Mouse (Mus musculus): ENCODE measurements around the gene Fam53b. TPM values are rescaled to one million over a fixed set of nuclear protein-coding genes. Genes with fewer than 3 reads are reported as not detected.
A peak's percentile ranks its signal among the peaks of the same experiment; 100 is the strongest.

Gene Fam53b
- polyA plus RNA-seq, 2 experiments: 12.9 to 20.0 TPM

- H3K9ac ChIP-seq (replicated peaks): peak overlapping the region; percentile 94
- H3K36me3 ChIP-seq (replicated peaks; ENCODE audit: control insufficient read depth, insufficient read depth, low read depth): peaks cover 12% of the 10 kb centered on the region
- TF ChIP-seq EP300 (IDR thresholded peaks at IDR 0.05; ENCODE audit: low read depth) (no peak), CTCF (IDR thresholded peaks at IDR 0.05; ENCODE audit: low read depth) (no peak)
- peaks cover 60 to 68% of the 10 kb centered on the region in 2 experiments for H3K4me1 ChIP-seq (replicated peaks; ENCODE audit: control insufficient read depth in 2 of 2, insufficient read depth in 2 of 2, low read length in 1 of 2)
- H3K9me3 ChIP-seq (ENCODE audit: control insufficient read depth, low read length): no peaks in the 10 kb centered on the region
- DNase-seq (ENCODE audit: low read depth in 3 of 3, low spot score in 3 of 3): no peak
- peak overlapping the region; percentile 86 to 87 for H3K4me3 ChIP-seq (ENCODE audit: insufficient read depth in 1 of 2, low read depth in 2 of 2, low read length in 2 of 2)
- 69% methylated on average over 10 of the region's 10 CpGs for WGBS (ENCODE audit: insufficient replicate concordance)
- peak overlapping the region; percentile 73 for H3K4me2 ChIP-seq (ENCODE audit: low read depth)
- H3K27me3 ChIP-seq (ENCODE audit: control insufficient read depth, insufficient read depth, low read length): no peaks in the 10 kb centered on the region
- no peak for ATAC-seq (ENCODE audit: insufficient read depth)
- peak overlapping the region; percentile 99 for H3K27ac ChIP-seq
Measured at GRCm38 (mm10) chr7:132775922-132776321, 37.8 kb downstream of the Fam53b start.

DNA sequence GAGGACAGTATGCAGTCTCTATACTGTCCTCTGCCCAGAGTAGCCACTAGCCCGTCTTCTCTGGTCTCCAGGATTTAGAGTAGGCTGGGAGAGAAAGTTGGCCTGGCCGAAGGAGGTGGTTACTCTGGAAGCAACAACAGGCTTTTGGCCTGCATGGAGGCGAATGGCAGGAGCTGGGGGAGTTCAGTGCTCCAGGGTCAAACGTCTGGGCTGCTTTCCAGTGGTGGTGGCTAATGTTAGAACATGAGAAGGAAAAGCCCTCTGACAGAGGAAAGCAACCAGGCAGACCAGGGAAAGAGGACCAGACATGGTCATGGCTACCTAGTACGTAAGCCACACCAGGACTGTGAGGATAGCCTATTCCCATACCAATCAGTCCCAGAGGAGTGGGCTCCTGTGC lies 38.4 kb downstream of the Fam53b start:
- ATAC-seq (ENCODE audit: insufficient read depth): no peak
- no peak for TF ChIP-seq EP300 (IDR thresholded peaks at IDR 0.05; ENCODE audit: low read depth)
- no peak for TF ChIP-seq CTCF (IDR thresholded peaks at IDR 0.05; ENCODE audit: low read depth)
- Histone ChIP-seq H3K9ac (replicated peaks) (peak overlapping the region; percentile 94), H3K27me3 (ENCODE audit: control insufficient read depth, insufficient read depth, low read length) (no peaks in the 10 kb centered on the region), H3K4me1 (replicated peaks; ENCODE audit: control insufficient read depth in 2 of 2, insufficient read depth in 2 of 2, low read length in 1 of 2) (peaks cover 59 to 69% of the 10 kb centered on the region in 2 experiments), H3K27ac (peak overlapping the region; percentile 99), H3K36me3 (replicated peaks; ENCODE audit: control insufficient read depth, insufficient read depth, low read depth) (peaks cover 18% of the 10 kb centered on the region), H3K4me3 (ENCODE audit: insufficient read depth in 1 of 2, low read depth in 2 of 2, low read length in 2 of 2) (peak overlapping the region; percentile 86 to 87), H3K4me2 (ENCODE audit: low read depth) (peak overlapping the region; percentile 73), H3K9me3 (ENCODE audit: control insufficient read depth, low read length) (no peaks in the 10 kb centered on the region)
- no peak for DNase-seq (ENCODE audit: low read depth in 3 of 3, low spot score in 3 of 3)
- WGBS (ENCODE audit: insufficient replicate concordance): 72% methylated on average over 5 of the region's 5 CpGs

- WGBS (ENCODE audit: insufficient replicate concordance): 66% methylated on average over 7 of the region's 7 CpGs
- peak; percentile 30; the same call in 1 of the 2 replicates for ATAC-seq (ENCODE audit: insufficient read depth)
- TF ChIP-seq EP300 (IDR thresholded peaks at IDR 0.05; ENCODE audit: low read depth): no peak
- TF ChIP-seq CTCF (IDR thresholded peaks at IDR 0.05; ENCODE audit: low read depth): no peak; the same call in 1 of the 2 replicates
- peaks cover 62 to 76% of the 10 kb centered on the region in 2 experiments for H3K4me1 ChIP-seq (replicated peaks; ENCODE audit: control insufficient read depth in 2 of 2, insufficient read depth in 2 of 2, low read length in 1 of 2)
- H3K4me3 ChIP-seq (ENCODE audit: insufficient read depth in 1 of 2, low read depth in 2 of 2, low read length in 2 of 2): peak overlapping the region; percentile 86 to 87
- no peaks in the 10 kb centered on the region for H3K9me3 ChIP-seq (ENCODE audit: control insufficient read depth, low read length)
- no peaks in the 10 kb centered on the region for H3K27me3 ChIP-seq (ENCODE audit: control insufficient read depth, insufficient read depth, low read length)
- H3K36me3 ChIP-seq (replicated peaks; ENCODE audit: control insufficient read depth, insufficient read depth, low read depth): peaks cover 34% of the 10 kb centered on the region
- H3K4me2 ChIP-seq (ENCODE audit: low read depth): peak overlapping the region; percentile 73
- no peak for DNase-seq (ENCODE audit: low read depth in 3 of 3, low spot score in 3 of 3)
- peak overlapping the region; percentile 94 for H3K9ac ChIP-seq (replicated peaks)
- H3K27ac ChIP-seq: peak overlapping the region; percentile 99
Measured at GRCm38 (mm10) chr7:132773011-132773705, 40.5 kb downstream of the Fam53b start.

- peak; percentile 89 for ATAC-seq (ENCODE audit: insufficient read depth)
- peak overlapping the region; percentile 86 to 87 for H3K4me3 ChIP-seq (ENCODE audit: insufficient read depth in 1 of 2, low read depth in 2 of 2, low read length in 2 of 2)
Measured at GRCm38 (mm10) chr7:132772440-132772839, 41.2 kb downstream of the Fam53b start.

More at GRCm38 (mm10) chr7:132772440-132772839, 41.2 kb downstream of the Fam53b start:
- Histone ChIP-seq H3K4me1 (replicated peaks; ENCODE audit: control insufficient read depth in 2 of 2, insufficient read depth in 2 of 2, low read length in 1 of 2) (peaks cover 61 to 75% of the 10 kb centered on the region in 2 experiments), H3K9ac (replicated peaks) (peak overlapping the region; percentile 94), H3K27me3 (ENCODE audit: control insufficient read depth, insufficient read depth, low read length) (no peaks in the 10 kb centered on the region), H3K9me3 (ENCODE audit: control insufficient read depth, low read length) (no peaks in the 10 kb centered on the region), H3K4me2 (ENCODE audit: low read depth) (peak overlapping the region; percentile 73), H3K36me3 (replicated peaks; ENCODE audit: control insufficient read depth, insufficient read depth, low read depth) (peaks cover 41% of the 10 kb centered on the region), H3K27ac (peak overlapping the region; percentile 99)
- TF ChIP-seq EP300 (IDR thresholded peaks at IDR 0.05; ENCODE audit: low read depth) (peak; percentile 92), CTCF (IDR thresholded peaks at IDR 0.05; ENCODE audit: low read depth) (no peak)
- 13% methylated on average over 5 of the region's 5 CpGs for WGBS (ENCODE audit: insufficient replicate concordance)
- DNase-seq (ENCODE audit: low read depth in 3 of 3, low spot score in 3 of 3): peak; percentile 91 to 93 (median 92)

Data from liver, embryonic 14.5 days (tissue).